Mouse (Mus musculus) kidney, postnatal 14 days (tissue): ENCODE results near the gene Mlf2.
A peak's percentile ranks its signal among the peaks of the same experiment; 100 is the strongest.

Source experiments
- DNase-seq: peaks from one replicate; pipeline ENCODE4 v3.0.0; 2022; ENCODE audit warnings: mixed read lengths

Gene Mlf2

GRCm38 (mm10) chr6:124913214-124913613 lies 18.0 kb upstream of the Mlf2 start:
- no peak for DNase-seq

GRCm38 (mm10) chr6:124913721-124914285 lies 17.4 kb upstream of the Mlf2 start:
- DNase-seq, result peak; percentile 41

DNA sequence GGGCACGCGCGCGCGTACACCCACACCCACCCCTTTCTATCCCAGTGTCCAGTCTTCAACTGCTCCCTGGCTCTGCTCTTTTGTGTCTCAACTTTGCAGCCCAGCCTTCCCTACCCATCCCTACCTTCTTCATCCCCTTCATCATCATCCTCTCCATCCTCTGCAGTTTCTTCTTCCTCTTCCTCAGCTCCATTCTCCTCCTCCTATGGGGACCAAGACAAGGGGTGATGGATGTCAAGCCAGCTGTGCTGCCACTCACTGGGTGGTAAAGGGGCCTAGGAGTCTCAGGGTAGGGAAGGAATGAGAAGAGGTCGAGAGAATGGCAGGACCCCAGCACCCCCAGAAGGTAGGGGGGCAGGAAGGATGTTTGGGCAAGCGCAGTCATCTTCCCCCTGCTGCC lies 16.7 kb upstream of the Mlf2 start:
- DNase-seq, result no peak

DNA sequence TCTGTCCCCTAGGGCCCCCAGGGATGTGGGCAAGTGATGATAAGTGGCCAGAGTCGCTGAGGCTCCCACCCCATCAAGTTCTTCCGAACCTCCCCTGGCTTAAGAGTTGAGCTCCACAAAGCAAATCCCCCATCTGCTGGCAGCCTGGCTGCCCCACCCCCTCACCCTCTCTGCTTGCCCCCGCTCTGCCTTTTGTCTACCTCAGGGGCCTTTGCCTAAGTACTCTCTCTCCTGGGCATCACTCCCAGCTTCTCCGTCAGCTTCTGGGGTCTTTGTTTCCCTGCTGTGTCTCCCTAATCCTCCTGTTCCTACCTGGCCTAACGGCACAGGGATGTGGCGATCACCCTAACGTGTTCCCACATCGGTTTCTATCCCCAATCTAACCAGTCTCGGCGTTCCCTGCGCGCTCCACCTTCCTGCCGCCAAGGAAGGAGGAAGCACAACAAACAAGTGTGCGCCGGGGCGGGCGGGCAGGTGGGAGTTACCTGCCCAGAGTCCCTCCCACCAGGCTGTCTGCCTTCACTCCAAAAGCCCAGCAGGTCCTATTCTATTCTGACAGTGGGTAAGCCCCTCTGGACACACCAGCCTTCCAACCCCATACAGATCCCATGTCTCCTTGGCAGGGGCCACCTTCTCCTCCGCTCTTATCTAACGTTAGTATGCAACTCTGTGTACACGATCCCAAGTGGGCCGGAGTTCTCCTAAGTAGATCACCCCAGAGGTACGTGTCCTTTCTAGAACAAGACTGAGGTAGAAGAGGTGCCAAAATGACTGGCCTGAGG lies 15.8 kb upstream of the Mlf2 start:
- DNase-seq, result peak; percentile 67

- peak; percentile 70 for DNase-seq
These were observed 15.1 kb upstream of the Mlf2 start for GRCm38 (mm10) chr6:124915942-124916694.

GRCm38 (mm10) chr6:124916695-124917517 lies 14.3 kb upstream of the Mlf2 start:
- DNase-seq, result peak; percentile 95

DNA sequence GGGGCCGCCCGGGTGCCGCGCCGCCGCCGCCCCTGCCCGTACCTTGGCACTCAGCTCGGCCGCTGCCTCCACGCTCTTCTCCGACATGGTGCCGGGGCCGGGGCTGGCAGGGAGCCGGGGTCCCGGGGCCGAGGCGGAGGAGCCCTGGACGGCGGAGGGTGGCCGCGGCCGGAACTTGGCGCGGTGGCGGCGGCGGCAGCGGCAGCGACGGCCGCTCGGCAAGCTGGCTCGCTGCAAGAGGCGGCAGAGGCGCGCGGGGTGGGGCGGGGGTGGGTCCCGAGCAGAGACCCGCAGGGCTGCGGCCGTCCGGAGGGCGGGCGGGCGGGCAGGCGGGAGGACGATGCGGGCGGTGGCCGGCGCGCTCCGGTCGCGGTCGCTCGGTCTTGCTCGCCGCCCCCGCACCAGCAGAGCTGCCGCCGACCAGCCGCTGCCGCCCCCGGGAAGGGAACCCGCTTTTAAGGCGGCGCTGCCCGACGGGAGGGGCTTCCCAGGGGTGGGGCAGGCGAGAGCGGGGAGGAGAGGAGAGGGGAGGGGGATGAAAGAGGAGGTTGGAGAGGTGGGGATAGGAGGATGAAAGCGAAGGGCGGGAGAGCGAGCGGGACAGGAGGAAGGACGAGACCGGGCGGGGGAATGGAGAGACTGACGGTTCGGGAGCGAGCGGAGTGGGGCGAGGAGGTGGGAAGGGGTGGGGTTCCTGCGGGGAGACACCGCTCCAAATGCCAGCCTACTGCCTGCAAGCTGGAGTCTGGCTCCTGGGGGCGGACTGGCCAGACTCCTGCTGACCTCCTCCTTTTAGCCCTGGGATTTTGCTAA lies 13.5 kb upstream of the Mlf2 start:
- peak; percentile 95 for DNase-seq

DNA sequence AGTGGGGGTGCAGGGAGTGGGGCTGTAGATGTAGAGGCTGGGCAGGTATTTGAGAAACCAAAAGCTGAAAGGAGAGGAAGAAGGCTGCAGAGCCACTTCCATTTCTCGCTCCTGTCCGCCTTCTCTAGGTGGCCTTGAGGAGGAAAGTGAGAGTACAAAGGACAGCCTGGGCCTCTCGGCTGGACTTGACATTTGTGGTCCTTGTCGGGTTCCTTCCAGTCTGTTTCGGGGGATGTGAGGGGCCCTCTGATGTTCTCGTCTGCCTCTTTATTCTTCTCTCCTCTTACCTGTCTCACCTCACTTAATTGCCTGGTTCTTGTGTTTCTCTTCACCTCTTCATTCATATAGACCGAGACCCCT lies 12.9 kb upstream of the Mlf2 start:
- DNase-seq, result no peak

- DNase-seq, result no peak
These were observed 12.1 kb upstream of the Mlf2 start for GRCm38 (mm10) chr6:124918890-124919627.

GRCm38 (mm10) chr6:124919695-124920317 lies 11.4 kb upstream of the Mlf2 start, which contains the start of gene Ptms:
Gene Ptms, minus strand, starts transcription at chr6:124920103.
- DNase-seq, result peak; percentile 98

GRCm38 (mm10) chr6:124920318-124921085 lies 10.7 kb upstream of the Mlf2 start:
- no peak for DNase-seq

DNA sequence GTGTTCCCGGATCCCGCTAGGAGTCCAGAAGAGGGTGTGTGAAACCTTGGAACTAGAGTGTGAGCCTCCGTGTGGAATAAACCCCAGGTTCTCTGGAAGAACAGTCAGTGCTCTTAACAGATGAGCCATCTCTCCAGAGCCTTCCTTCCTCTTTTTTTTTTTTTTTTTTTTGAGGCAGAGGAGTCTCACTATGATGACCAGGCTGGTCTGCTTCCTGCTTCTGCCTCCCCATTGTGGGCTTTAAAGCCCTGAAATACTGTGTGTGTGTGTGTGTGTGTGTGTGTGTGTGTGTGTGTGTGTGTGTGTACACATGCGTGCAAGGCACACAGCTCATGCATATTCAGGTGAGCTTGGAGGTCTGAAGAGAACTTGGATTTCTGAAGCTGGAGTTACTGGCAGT lies 9.6 kb upstream of the Mlf2 start:
- no peak for DNase-seq

DNA sequence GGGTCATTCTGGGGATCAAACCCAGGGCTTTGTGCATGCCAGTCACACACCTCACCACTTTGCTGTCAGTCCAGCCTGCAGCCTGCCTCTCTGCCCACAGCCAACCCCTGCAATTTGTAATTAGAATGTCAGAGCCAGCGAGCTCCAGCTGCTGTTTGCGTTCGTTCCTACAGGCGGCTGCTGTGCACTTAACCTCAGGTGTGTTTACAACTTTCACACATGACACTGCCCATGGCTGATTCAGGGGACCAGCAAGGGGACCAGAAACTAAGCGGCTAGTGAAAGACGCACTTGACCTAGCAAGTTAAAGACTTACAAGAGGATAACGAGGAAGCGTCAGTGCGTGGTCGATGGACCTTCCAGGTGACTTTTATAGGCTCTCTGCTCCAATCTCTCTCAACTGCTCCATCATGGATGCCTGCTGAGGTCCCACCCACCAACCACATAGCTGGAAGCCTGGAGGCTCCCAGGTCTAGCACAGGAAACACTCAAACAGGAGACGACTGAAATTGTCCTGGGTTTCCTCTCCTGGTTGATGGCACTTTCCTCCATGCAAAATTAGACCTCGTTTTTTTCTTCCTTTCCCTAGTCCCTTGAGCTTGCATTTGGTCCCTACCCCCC lies 5.9 kb upstream of the Mlf2 start:
- peak; percentile 58 for DNase-seq

GRCm38 (mm10) chr6:124925941-124926340 lies 5.2 kb upstream of the Mlf2 start:
- peak; percentile 63 for DNase-seq

GRCm38 (mm10) chr6:124930231-124930630 lies 955 bp upstream of the Mlf2 start:
- peak; percentile 62 for DNase-seq

DNA sequence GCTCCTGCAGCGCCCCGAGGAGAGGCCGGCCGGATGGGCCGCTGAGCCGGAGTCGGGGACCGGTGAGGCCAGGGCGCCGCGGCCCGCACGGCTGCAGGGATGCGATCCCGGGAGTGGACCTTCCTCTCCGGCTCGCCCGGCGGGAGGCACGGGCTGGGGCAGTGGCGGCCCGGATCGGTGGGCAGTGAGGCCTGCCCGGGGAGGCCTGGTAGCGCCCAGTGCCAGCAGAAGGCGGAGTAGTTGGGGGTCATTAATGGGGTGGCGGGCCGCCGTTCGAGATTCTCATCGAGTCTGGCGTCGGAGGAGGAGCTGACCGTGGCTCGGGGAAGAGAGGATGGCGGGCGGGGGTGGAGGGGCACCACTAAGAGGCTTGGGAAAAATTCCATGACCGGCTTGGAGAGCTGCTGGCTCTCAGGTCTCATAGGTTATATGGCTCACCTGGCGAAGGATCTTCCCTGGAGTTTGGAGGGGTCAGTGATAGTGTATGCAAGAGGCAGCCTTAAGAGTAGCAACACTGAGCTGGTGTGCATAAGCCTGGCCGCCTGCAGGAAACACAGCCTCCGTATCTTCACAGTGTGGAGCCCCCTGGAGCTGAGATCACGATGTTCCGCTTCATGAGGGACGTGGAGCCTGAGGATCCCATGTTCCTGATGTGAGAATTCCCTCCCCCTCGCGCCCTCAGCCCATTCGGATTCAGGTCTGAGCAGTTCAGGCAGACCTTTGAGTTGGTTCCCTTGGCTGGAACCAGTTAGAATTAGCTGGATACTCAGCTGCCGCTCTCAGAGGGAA lies 533 bp downstream of the Mlf2 start:
- peak; percentile 60 for DNase-seq

GRCm38 (mm10) chr6:124932314-124932695 lies 1.1 kb downstream of the Mlf2 start:
- DNase-seq, result no peak

- no peak for DNase-seq
These were observed 1.9 kb downstream of the Mlf2 start for GRCm38 (mm10) chr6:124933127-124933526.

DNA sequence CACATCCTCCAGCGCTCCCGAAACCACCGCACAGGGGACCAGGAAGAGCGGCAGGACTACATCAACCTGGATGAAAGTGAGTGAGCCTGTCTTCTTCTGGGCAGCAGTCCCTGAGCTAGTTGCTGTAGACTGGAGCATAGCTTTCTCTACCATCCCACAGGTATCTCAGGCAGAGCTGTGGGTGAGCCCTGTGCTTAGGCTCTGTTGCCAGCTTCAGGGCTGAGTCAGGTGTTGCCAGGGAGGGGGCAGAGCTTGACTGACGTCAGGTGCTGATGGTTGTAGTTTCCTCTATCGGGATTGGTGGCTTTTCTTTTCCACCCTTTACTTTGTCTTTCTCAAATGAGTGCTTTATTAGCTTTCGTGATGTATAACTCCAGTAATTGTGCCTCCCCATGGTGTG lies 3.5 kb downstream of the Mlf2 start:
- no peak for DNase-seq
